Mouse (Mus musculus) embryonic facial prominence, embryonic 15.5 days (tissue): ENCODE measurements around the gene Cyp3a57. TPM values are rescaled to one million over a fixed set of nuclear protein-coding genes. Genes with fewer than 3 reads are reported as not detected.

Experiments
- ATAC-seq: fragments of 200-750 bp; cut with Nextera tagmentation; 2 replicates; pipeline ENCODE4 v1.8.0; 2017; ENCODE audit warnings: low read depth, moderate TSS enrichment; ENCODE audit not compliant: insufficient number of reproducible peaks, low FRiP score, low TSS enrichment
- H3K27ac ChIP-seq: fragments of 300-500 bp; sonication (generic); replicated peaks from 2 replicates; pipeline ENCODE4 v1.5.1; 2015; ENCODE audit warnings: mild to moderate bottlenecking, inconsistent platforms
- H3K27me3 ChIP-seq: fragments of 300-500 bp; sonication (generic); 2 replicates; pipeline ENCODE4 v1.6.1; 2015; ENCODE audit warnings: inconsistent platforms
- H3K36me3 ChIP-seq: fragments of 300-500 bp; sonication (generic); 2 replicates; pipeline ENCODE4 v1.6.1; 2015; ENCODE audit warnings: mild to moderate bottlenecking, inconsistent platforms
- H3K4me1 ChIP-seq: fragments of 300-500 bp; sonication (generic); 2 replicates; pipeline ENCODE4 v1.6.1; 2015; ENCODE audit warnings: inconsistent platforms
- H3K4me2 ChIP-seq: fragments of 300-500 bp; sonication (generic); replicated peaks from 2 replicates; pipeline ENCODE4 v1.6.1; 2015; ENCODE audit warnings: mild to moderate bottlenecking, inconsistent platforms
- H3K4me3 ChIP-seq: fragments of 300-500 bp; sonication (generic); replicated peaks from 2 replicates; pipeline ENCODE4 v1.5.1; 2015; ENCODE audit warnings: mild to moderate bottlenecking, inconsistent platforms
- H3K9ac ChIP-seq: fragments of 300-500 bp; sonication (generic); 2 replicates; pipeline ENCODE4 v1.6.1; 2015; ENCODE audit warnings: inconsistent platforms
- H3K9me3 ChIP-seq: fragments of 300-500 bp; sonication (generic); replicated peaks from 2 replicates; pipeline ENCODE4 v1.6.1; 2016; ENCODE audit warnings: inconsistent platforms
- WGBS: fragments of 180-500 bp; shearing (Covaris S2); methylation state at CpG from one replicate; pipeline ENCODE4 v1.1.7; 2015; 5-methylcytosine and 5-hydroxymethylcytosine counted together
- polyA plus RNA-seq: library from polyadenylated mRNA; unstranded; fragments of >200 nt; fragmentation: Nextera tagmentation; extraction: Ambion mirVana; gene quantifications from 2 replicates; pipeline ENCODE4 v1.2.1, GENCODE M21; 2015

The Cyp3a57 gene
- polyA plus RNA-seq, 1 experiment from 2014 or later: not detected

DNA sequence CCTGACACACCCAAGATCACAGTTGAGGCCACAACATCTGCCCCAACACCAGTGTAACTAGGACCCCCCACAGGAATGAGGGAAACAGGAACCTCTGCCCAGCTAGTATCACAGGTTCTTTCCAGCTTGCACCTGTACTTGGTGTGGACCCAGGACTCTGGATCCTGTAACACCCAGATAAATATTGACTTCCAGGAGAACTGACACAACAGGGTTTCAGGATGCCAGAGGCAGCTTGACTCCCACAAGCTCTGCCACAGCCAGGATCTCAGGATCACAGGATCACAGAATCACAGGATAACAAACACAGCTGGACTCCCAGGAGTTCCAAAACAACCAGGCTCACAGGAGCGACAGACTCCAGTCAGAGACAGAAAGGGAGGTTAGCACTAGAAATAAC lies 77.2 kb downstream of the Cyp3a57 start:
- Histone ChIP-seq H3K27me3 (no peaks in the 10 kb centered on the region), H3K4me2 (no peak overlapping the region), H3K4me1 (no peaks in the 10 kb centered on the region), H3K27ac (no peak overlapping the region), H3K9me3 (no peaks in the 10 kb centered on the region), H3K9ac (no peak overlapping the region), H3K36me3 (no peaks in the 10 kb centered on the region), H3K4me3 (no peak overlapping the region)
- WGBS: 68% methylated on average over 1 of the region's 1 CpGs
- no peak for ATAC-seq

DNA sequence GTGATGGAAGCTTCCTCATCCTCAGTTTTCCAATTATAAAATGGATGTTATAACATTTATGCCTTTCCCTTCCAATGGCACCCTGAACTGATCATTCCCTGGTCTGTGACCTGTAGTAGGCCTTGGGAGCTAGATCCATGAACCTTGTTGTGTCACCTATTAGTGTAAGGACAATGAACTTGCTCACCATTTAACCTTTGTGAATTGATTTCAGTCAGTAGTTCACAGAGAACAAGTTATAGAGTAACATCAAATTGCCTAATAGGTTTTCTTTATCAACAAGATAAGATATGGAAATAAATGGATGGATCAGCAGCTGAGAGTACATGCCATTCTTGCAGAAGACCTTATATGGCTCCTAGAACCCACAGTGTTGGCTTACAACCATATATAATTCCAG lies 85.9 kb downstream of the Cyp3a57 start:
- Histone ChIP-seq H3K9ac (no peak overlapping the region), H3K9me3 (0 out of 2 replicates have a peak, but pooled peaks cover 13% of the 10 kb centered on the region), H3K36me3 (no peaks in the 10 kb centered on the region), H3K4me3 (no peak overlapping the region), H3K27ac (no peak overlapping the region), H3K4me2 (no peak overlapping the region), H3K27me3 (no peaks in the 10 kb centered on the region), H3K4me1 (no peaks in the 10 kb centered on the region)
- ATAC-seq: no peak

DNA sequence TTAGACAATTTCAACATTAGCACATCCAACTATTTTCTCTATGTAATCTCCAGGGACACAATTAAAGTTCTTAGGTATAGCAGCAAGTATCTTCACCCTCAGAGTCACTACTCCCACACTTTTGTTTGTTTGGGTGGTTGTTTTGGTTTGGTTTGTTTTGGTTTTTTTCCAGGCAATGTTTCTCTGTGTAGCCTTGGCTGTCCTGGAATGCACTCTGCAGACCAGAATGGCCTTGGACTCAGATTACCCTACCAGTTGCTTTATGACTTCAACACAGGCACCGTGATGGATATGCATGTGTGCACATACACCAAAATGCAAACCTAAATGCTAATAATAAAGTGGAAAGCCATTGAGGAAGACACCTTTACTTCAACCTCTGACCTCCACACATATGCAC lies 88.6 kb downstream of the Cyp3a57 start:
- H3K9ac ChIP-seq: no peak overlapping the region
- H3K4me3 ChIP-seq: no peak overlapping the region
- ATAC-seq: no peak
- no peaks in the 10 kb centered on the region for H3K4me1 ChIP-seq
- H3K27ac ChIP-seq: no peak overlapping the region
- WGBS: 79% methylated on average over 1 of the region's 1 CpGs
- no peaks in the 10 kb centered on the region for H3K36me3 ChIP-seq
- H3K4me2 ChIP-seq: no peak overlapping the region
- 0 out of 2 replicates have a peak, but pooled peaks cover 11% of the 10 kb centered on the region for H3K9me3 ChIP-seq
- no peaks in the 10 kb centered on the region for H3K27me3 ChIP-seq

Other genes with a start within 250 kb of the Cyp3a57 start
- 310 and 324 TPM in 2 replicates for gene Arpc1b, start 231.1 kb upstream of the Cyp3a57 start, polyA plus RNA-seq
- 93.7 and 108 TPM in 2 replicates for gene Pdap1, start 205.0 kb upstream of the Cyp3a57 start, polyA plus RNA-seq
- 178 and 183 TPM in 2 replicates for gene Bud31, start 204.9 kb upstream of the Cyp3a57 start, polyA plus RNA-seq
- gene Ptcd1, start 178.2 kb upstream of the Cyp3a57 start, polyA plus RNA-seq: 16.9 and 18.0 TPM in 2 replicates
- 46.3 and 47.6 TPM in 2 replicates for gene Cpsf4, start 178.1 kb upstream of the Cyp3a57 start, polyA plus RNA-seq
- gene Atp5j2, start 153.2 kb upstream of the Cyp3a57 start, polyA plus RNA-seq: 616 and 640 TPM in 2 replicates
- gene Zkscan14, start 143.4 kb upstream of the Cyp3a57 start, polyA plus RNA-seq: 11.8 and 12.5 TPM in 2 replicates
- 13.6 and 13.7 TPM in 2 replicates for gene Zkscan5, start 140.7 kb upstream of the Cyp3a57 start, polyA plus RNA-seq
- 33.4 and 37.1 TPM in 2 replicates for gene Zfp655, start 113.6 kb upstream of the Cyp3a57 start, polyA plus RNA-seq
- gene Zscan25, start 64.8 kb upstream of the Cyp3a57 start, polyA plus RNA-seq: 0.61 and 0.83 TPM in 2 replicates
- not detected in 2 replicates for gene Cyp3a16, start 124.4 kb downstream of the Cyp3a57 start, polyA plus RNA-seq
- gene Cyp3a41b, start 239.5 kb downstream of the Cyp3a57 start, polyA plus RNA-seq: not detected in 2 replicates